Mouse (Mus musculus) E14TG2a.4 (cell line): ENCODE results near the gene Fgd6.

Source experiments
- CTCF ChIP-seq: conservative IDR thresholded peaks from 2 replicates; pipeline ENCODE4 v1.5.1; 2014; ENCODE audit warnings: low read length
- NANOG ChIP-seq: IDR thresholded peaks from 2 replicates; pipeline ENCODE4 v1.6.1; 2014; ENCODE audit warnings: borderline replicate concordance, low read length, mixed read lengths

DNA sequence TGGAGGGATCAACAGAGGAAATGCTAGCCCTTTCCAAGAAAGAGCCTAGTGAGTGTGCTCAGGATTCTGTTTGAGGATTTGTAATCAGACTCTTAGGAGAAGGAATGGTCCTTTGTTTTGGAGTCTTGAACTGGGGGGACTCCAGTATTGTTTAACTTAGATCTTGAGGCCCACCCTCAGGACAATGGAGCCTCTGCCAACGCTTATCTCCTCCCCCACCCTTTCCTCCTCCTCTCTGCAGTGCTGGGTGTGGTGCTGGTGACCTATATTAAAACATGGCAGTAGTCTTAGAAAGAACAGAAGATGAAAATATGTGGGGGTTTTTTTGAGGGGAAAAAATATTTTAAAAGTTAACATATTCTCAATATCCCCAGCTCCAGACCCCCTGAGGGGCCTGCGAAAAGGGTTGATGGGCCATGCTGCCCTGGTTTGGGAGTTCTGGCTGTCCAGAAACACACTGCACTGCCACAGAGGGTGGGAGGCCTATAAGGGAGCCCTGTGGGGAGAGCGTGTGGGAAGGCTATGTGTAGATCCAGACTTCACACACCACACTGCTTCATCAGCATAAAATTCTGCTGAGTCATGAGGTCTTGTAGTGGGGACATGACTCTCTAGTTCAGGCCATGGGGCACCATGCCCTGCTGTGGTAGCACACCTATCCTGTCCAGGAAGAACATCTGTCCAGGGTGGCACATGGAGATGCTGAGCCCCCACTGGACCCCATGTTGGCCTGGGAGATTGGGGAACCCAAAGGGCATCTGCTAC lies 61.5 kb downstream of the Fgd6 start:
- TF ChIP-seq CTCF (no peak), NANOG (no peak)
